Mouse (Mus musculus): ENCODE data around the gene Rela. TPM values are rescaled to one million over a fixed set of nuclear protein-coding genes. Genes with fewer than 3 reads are reported as not detected.

Gene Rela
- polyA plus RNA-seq, 1 experiment from 2014 or later: 37.7 TPM

- no peak for ATAC-seq (replicated peaks; ENCODE audit: extremely low read depth, insufficient read depth, low FRiP score)
- Histone ChIP-seq H3K4me3 (ENCODE audit: low read length) (no peak overlapping the region), H3K36me3 (ENCODE audit: control insufficient read depth, insufficient read depth) (peaks cover 54% of the 10 kb centered on the region), H3K27ac (ENCODE audit: low read length) (no peak overlapping the region), H3K9ac (ENCODE audit: low read length) (no peak overlapping the region), H3K27me3 (ENCODE audit: control insufficient read depth, insufficient read depth, low read length) (no peaks in the 10 kb centered on the region), H3K4me1 (ENCODE audit: control insufficient read depth, insufficient read depth, low read length) (peaks cover 19% of the 10 kb centered on the region), H3K4me2 (ENCODE audit: low read depth, low read length) (no peak overlapping the region), H3K9me3 (replicated peaks; ENCODE audit: control insufficient read depth, low read length) (no peaks in the 10 kb centered on the region)
- WGBS: 82% methylated on average over 8 of the region's 8 CpGs
Observed at GRCm38 (mm10) chr19:5641641-5642040, 4.4 kb downstream of the Rela start.

GRCm38 (mm10) chr19:5645280-5645679, 8.0 kb downstream of the Rela start:
- Histone ChIP-seq H3K4me3 (ENCODE audit: low read length) (no peak overlapping the region), H3K36me3 (ENCODE audit: control insufficient read depth, insufficient read depth) (peaks cover 57% of the 10 kb centered on the region), H3K4me2 (ENCODE audit: low read depth, low read length) (no peak overlapping the region), H3K9ac (ENCODE audit: low read length) (no peak overlapping the region), H3K27ac (ENCODE audit: low read length) (no peak overlapping the region), H3K4me1 (ENCODE audit: control insufficient read depth, insufficient read depth, low read length) (peaks cover 17% of the 10 kb centered on the region), H3K9me3 (replicated peaks; ENCODE audit: control insufficient read depth, low read length) (no peaks in the 10 kb centered on the region), H3K27me3 (ENCODE audit: control insufficient read depth, insufficient read depth, low read length) (no peaks in the 10 kb centered on the region)
- WGBS: 97% methylated on average over 9 of the region's 9 CpGs
- no peak for ATAC-seq (replicated peaks; ENCODE audit: extremely low read depth, insufficient read depth, low FRiP score)

GRCm38 (mm10) chr19:5646731-5647330, 9.5 kb downstream of the Rela start:
- peaks cover 51% of the 10 kb centered on the region for H3K36me3 ChIP-seq (ENCODE audit: control insufficient read depth, insufficient read depth)
- 86% methylated on average over 8 of the region's 8 CpGs for WGBS
- no peaks in the 10 kb centered on the region for H3K27me3 ChIP-seq (ENCODE audit: control insufficient read depth, insufficient read depth, low read length)
- no peak for ATAC-seq (replicated peaks; ENCODE audit: extremely low read depth, insufficient read depth, low FRiP score)
- H3K4me2 ChIP-seq (ENCODE audit: low read depth, low read length): no peak overlapping the region
- H3K9me3 ChIP-seq (replicated peaks; ENCODE audit: control insufficient read depth, low read length): no peaks in the 10 kb centered on the region
- no peak overlapping the region for H3K27ac ChIP-seq (ENCODE audit: low read length)
- H3K4me1 ChIP-seq (ENCODE audit: control insufficient read depth, insufficient read depth, low read length): peaks cover 16% of the 10 kb centered on the region
- no peak overlapping the region for H3K4me3 ChIP-seq (ENCODE audit: low read length)
- no peak overlapping the region for H3K9ac ChIP-seq (ENCODE audit: low read length)

- H3K36me3 ChIP-seq (ENCODE audit: control insufficient read depth, insufficient read depth): peaks cover 41% of the 10 kb centered on the region
- peak overlapping the region; percentile 85 for H3K27ac ChIP-seq (ENCODE audit: low read length)
- 86% methylated on average over 6 of the region's 6 CpGs for WGBS
- H3K9ac ChIP-seq (ENCODE audit: low read length): no peak overlapping the region
- H3K9me3 ChIP-seq (replicated peaks; ENCODE audit: control insufficient read depth, low read length): no peaks in the 10 kb centered on the region
- H3K4me3 ChIP-seq (ENCODE audit: low read length): no peak overlapping the region
- H3K27me3 ChIP-seq (ENCODE audit: control insufficient read depth, insufficient read depth, low read length): no peaks in the 10 kb centered on the region
- ATAC-seq (replicated peaks; ENCODE audit: extremely low read depth, insufficient read depth, low FRiP score): no peak
- H3K4me2 ChIP-seq (ENCODE audit: low read depth, low read length): no peak overlapping the region
- peaks cover 16% of the 10 kb centered on the region for H3K4me1 ChIP-seq (ENCODE audit: control insufficient read depth, insufficient read depth, low read length)
Observed at GRCm38 (mm10) chr19:5647791-5648190, 10.5 kb downstream of the Rela start.

GRCm38 (mm10) chr19:5648401-5649297, 11.4 kb downstream of the Rela start:
- no peaks in the 10 kb centered on the region for H3K9me3 ChIP-seq (replicated peaks; ENCODE audit: control insufficient read depth, low read length)
- H3K36me3 ChIP-seq (ENCODE audit: control insufficient read depth, insufficient read depth): peaks cover 37% of the 10 kb centered on the region
- ATAC-seq (replicated peaks; ENCODE audit: extremely low read depth, insufficient read depth, low FRiP score): peak; percentile 91
- peak overlapping the region; percentile 69 for H3K4me2 ChIP-seq (ENCODE audit: low read depth, low read length)
- H3K9ac ChIP-seq (ENCODE audit: low read length): peak overlapping the region; percentile 61
- peaks cover 16% of the 10 kb centered on the region for H3K4me1 ChIP-seq (ENCODE audit: control insufficient read depth, insufficient read depth, low read length)
- H3K27ac ChIP-seq (ENCODE audit: low read length): peak overlapping the region; percentile 85
- H3K27me3 ChIP-seq (ENCODE audit: control insufficient read depth, insufficient read depth, low read length): no peaks in the 10 kb centered on the region
- WGBS: 9% methylated on average over 26 of the region's 26 CpGs
- H3K4me3 ChIP-seq (ENCODE audit: low read length): peak overlapping the region; percentile 40

- ATAC-seq (replicated peaks; ENCODE audit: extremely low read depth, insufficient read depth, low FRiP score): peak; percentile 12
- peak overlapping the region; percentile 40 for H3K4me3 ChIP-seq (ENCODE audit: low read length)
- peak overlapping the region; percentile 61 for H3K9ac ChIP-seq (ENCODE audit: low read length)
- H3K27ac ChIP-seq (ENCODE audit: low read length): peak overlapping the region; percentile 85
- peak overlapping the region; percentile 69 for H3K4me2 ChIP-seq (ENCODE audit: low read depth, low read length)
- H3K4me1 ChIP-seq (ENCODE audit: control insufficient read depth, insufficient read depth, low read length): peaks cover 21% of the 10 kb centered on the region
- no peaks in the 10 kb centered on the region for H3K9me3 ChIP-seq (replicated peaks; ENCODE audit: control insufficient read depth, low read length)
- H3K27me3 ChIP-seq (ENCODE audit: control insufficient read depth, insufficient read depth, low read length): peaks cover 3% of the 10 kb centered on the region; the same call in 1 of the 2 replicates
- 54% methylated on average over 6 of the region's 6 CpGs for WGBS
- peaks cover 33% of the 10 kb centered on the region for H3K36me3 ChIP-seq (ENCODE audit: control insufficient read depth, insufficient read depth)
Observed at GRCm38 (mm10) chr19:5649298-5649741, 12.0 kb downstream of the Rela start.

GRCm38 (mm10) chr19:5651502-5652274, 14.4 kb downstream of the Rela start:
- H3K4me3 ChIP-seq (ENCODE audit: low read length): no peak overlapping the region
- no peaks in the 10 kb centered on the region for H3K9me3 ChIP-seq (replicated peaks; ENCODE audit: control insufficient read depth, low read length)
- WGBS: 66% methylated on average over 13 of the region's 13 CpGs
- ATAC-seq (replicated peaks; ENCODE audit: extremely low read depth, insufficient read depth, low FRiP score): no peak
- H3K9ac ChIP-seq (ENCODE audit: low read length): no peak overlapping the region
- H3K4me2 ChIP-seq (ENCODE audit: low read depth, low read length): no peak overlapping the region
- peaks cover 21% of the 10 kb centered on the region for H3K4me1 ChIP-seq (ENCODE audit: control insufficient read depth, insufficient read depth, low read length)
- H3K27me3 ChIP-seq (ENCODE audit: control insufficient read depth, insufficient read depth, low read length): peaks cover 9% of the 10 kb centered on the region; the same call in 1 of the 2 replicates
- H3K36me3 ChIP-seq (ENCODE audit: control insufficient read depth, insufficient read depth): peaks cover 22% of the 10 kb centered on the region
- no peak overlapping the region for H3K27ac ChIP-seq (ENCODE audit: low read length)

GRCm38 (mm10) chr19:5652570-5652969, 15.3 kb downstream of the Rela start:
- Histone ChIP-seq H3K4me1 (ENCODE audit: control insufficient read depth, insufficient read depth, low read length) (peaks cover 21% of the 10 kb centered on the region), H3K4me2 (ENCODE audit: low read depth, low read length) (no peak overlapping the region), H3K9ac (ENCODE audit: low read length) (no peak overlapping the region), H3K36me3 (ENCODE audit: control insufficient read depth, insufficient read depth) (peaks cover 14% of the 10 kb centered on the region), H3K9me3 (replicated peaks; ENCODE audit: control insufficient read depth, low read length) (no peaks in the 10 kb centered on the region), H3K27ac (ENCODE audit: low read length) (no peak overlapping the region), H3K27me3 (ENCODE audit: control insufficient read depth, insufficient read depth, low read length) (peaks cover 9% of the 10 kb centered on the region; the same call in 1 of the 2 replicates), H3K4me3 (ENCODE audit: low read length) (no peak overlapping the region)
- WGBS: 85% methylated on average over 6 of the region's 6 CpGs
- no peak for ATAC-seq (replicated peaks; ENCODE audit: extremely low read depth, insufficient read depth, low FRiP score)

Data from heart, embryonic 16.5 days (tissue).